22 mouse cellular contexts compared by ENCODE assay signal in genomic region chr2:146183830-146184793, GRCm38 (mm10). TPM values are rescaled to one million over a fixed set of nuclear protein-coding genes. Genes with fewer than 3 reads are reported as not detected.
DNase-seq lines count a peak whose midpoint lies in the region; ATAC-seq lines count a peak whose summit lies in the region.
"Had no signal": no experiment of that assay in that cellular context is flagged by ENCODE, and none has a peak within 500 bp of the region (broad histone marks: within the 10 kb centered on the region; RNA-seq: fewer than 3 reads in every experiment).

No protein-coding gene starts in this region.

- H3K27ac ChIP-seq in neural tube, embryonic 13.5 days (replicated peaks), result no peak overlapping the region
- no peak overlapping the region for H3K27ac ChIP-seq in neural tube, embryonic 15.5 days (replicated peaks)
- peak overlapping the region; percentile 36; the same call in 1 of the 2 replicates for H3K27ac ChIP-seq in hindbrain, embryonic 13.5 days
- no peak overlapping the region for H3K27ac ChIP-seq in midbrain, embryonic 16.5 days (ENCODE audit: low read length)
- H3K27ac ChIP-seq: left cerebral cortex, adult 2 months; limb, embryonic 13.5 days; liver, embryonic 13.5 days; lung, embryonic 15.5 days had no signal

- peaks cover 20% of the 10 kb centered on the region; the same call in 1 of the 2 replicates for H3K4me1 ChIP-seq in neural tube, embryonic 13.5 days (replicated peaks)
- 0 out of 2 replicates have a peak, but pooled peaks cover 3% of the 10 kb centered on the region for H3K4me1 ChIP-seq in neural tube, embryonic 15.5 days
- H3K4me1 ChIP-seq in hindbrain, embryonic 13.5 days (replicated peaks), result peaks cover 30% of the 10 kb centered on the region
- H3K4me1 ChIP-seq in midbrain, embryonic 16.5 days (ENCODE audit: control insufficient read depth, insufficient read depth, low read length), result peaks cover 9% of the 10 kb centered on the region; the same call in 1 of the 2 replicates
- H3K4me1 ChIP-seq: limb, embryonic 13.5 days; liver, embryonic 13.5 days; lung, embryonic 15.5 days had no signal

- H3K4me3 ChIP-seq in neural tube, embryonic 13.5 days, result no peak overlapping the region
- H3K4me3 ChIP-seq in neural tube, embryonic 15.5 days (replicated peaks), result no peak overlapping the region
- no peak overlapping the region for H3K4me3 ChIP-seq in hindbrain, embryonic 13.5 days
- no peak overlapping the region for H3K4me3 ChIP-seq in midbrain, embryonic 16.5 days (ENCODE audit: low read depth, low read length)
- H3K4me3 ChIP-seq: left cerebral cortex, adult 2 months; limb, embryonic 13.5 days; liver, embryonic 13.5 days; lung, embryonic 15.5 days had no signal

- 70% methylated on average over 24 of the region's 24 CpGs for WGBS in neural tube, embryonic 13.5 days
- WGBS in neural tube, embryonic 15.5 days, result 61% methylated on average over 24 of the region's 24 CpGs
- 61% methylated on average over 24 of the region's 24 CpGs for WGBS in hindbrain, embryonic 13.5 days
- WGBS in midbrain, embryonic 16.5 days, result 48% methylated on average over 24 of the region's 24 CpGs

- no peaks in the 10 kb centered on the region for H3K36me3 ChIP-seq in neural tube, embryonic 13.5 days
- H3K36me3 ChIP-seq in neural tube, embryonic 15.5 days, result no peaks in the 10 kb centered on the region
- H3K36me3 ChIP-seq in hindbrain, embryonic 13.5 days, result no peaks in the 10 kb centered on the region
- H3K36me3 ChIP-seq in midbrain, embryonic 16.5 days (ENCODE audit: control insufficient read depth, insufficient read depth, low read length), result no peaks in the 10 kb centered on the region
- H3K36me3 ChIP-seq: G1E; limb, embryonic 13.5 days; liver, embryonic 13.5 days; lung, embryonic 15.5 days had no signal

- H3K27me3 ChIP-seq in neural tube, embryonic 13.5 days, result no peaks in the 10 kb centered on the region
- H3K27me3 ChIP-seq in neural tube, embryonic 15.5 days (replicated peaks), result no peaks in the 10 kb centered on the region
- 0 out of 2 replicates have a peak, but pooled peaks cover 2% of the 10 kb centered on the region for H3K27me3 ChIP-seq in hindbrain, embryonic 13.5 days
- no peaks in the 10 kb centered on the region for H3K27me3 ChIP-seq in midbrain, embryonic 16.5 days (ENCODE audit: control insufficient read depth, insufficient read depth, low read depth, low read length)
- H3K27me3 ChIP-seq: limb, embryonic 13.5 days; liver, embryonic 13.5 days; lung, embryonic 15.5 days had no signal

- no peak for ATAC-seq in neural tube, embryonic 13.5 days (ENCODE audit: low read depth)
- no peak for ATAC-seq in neural tube, embryonic 15.5 days (ENCODE audit: low FRiP score)
- ATAC-seq in hindbrain, embryonic 13.5 days (ENCODE audit: low FRiP score), result peak; percentile 62
- ATAC-seq in midbrain, embryonic 16.5 days, result peak; percentile 71
- no peak for ATAC-seq in CD4-positive, CD25-positive, alpha-beta regulatory T cell, adult 4 months
- ATAC-seq: activated CD4-positive, CD25-positive, alpha-beta regulatory T cell, adult 4 months had no signal

- peak overlapping the region; percentile 14; the same call in 1 of the 2 replicates for H3K9ac ChIP-seq in neural tube, embryonic 13.5 days
- H3K9ac ChIP-seq in neural tube, embryonic 15.5 days (replicated peaks), result no peak overlapping the region
- H3K9ac ChIP-seq in hindbrain, embryonic 13.5 days, result no peak overlapping the region
- H3K9ac ChIP-seq in midbrain, embryonic 16.5 days (ENCODE audit: low read depth, low read length), result no peak overlapping the region
- H3K9ac ChIP-seq: limb, embryonic 13.5 days; liver, embryonic 13.5 days; lung, embryonic 15.5 days had no signal

- no peaks in the 10 kb centered on the region for H3K9me3 ChIP-seq in neural tube, embryonic 13.5 days
- H3K9me3 ChIP-seq in neural tube, embryonic 15.5 days (replicated peaks), result no peaks in the 10 kb centered on the region
- H3K9me3 ChIP-seq in hindbrain, embryonic 13.5 days, result no peaks in the 10 kb centered on the region
- H3K9me3 ChIP-seq in midbrain, embryonic 16.5 days (replicated peaks; ENCODE audit: control insufficient read depth, low read length, poor library complexity, severe bottlenecking), result no peaks in the 10 kb centered on the region
- H3K9me3 ChIP-seq: limb, embryonic 13.5 days; liver, embryonic 13.5 days; lung, embryonic 15.5 days had no signal

- DNase-seq in cerebellum, postnatal 14 days, result peak; percentile 37 to 49
- no peak for DNase-seq in cerebellum, postnatal 36 days
- no peak for DNase-seq in embryo, embryonic 10.5 days (ENCODE audit: low spot score)
- DNase-seq: adrenal gland, postnatal 14 days; cerebellum, adult 11-12 months; gastrocnemius, postnatal 10 days; kidney, adult 9 months; kidney, postnatal 4 days; layer of hippocampus, adult 9-11 months; liver, embryonic 13.5 days; lung, postnatal 4 days; right cerebral cortex, adult 18-20 months had no signal

- no peak overlapping the region for H3K4me2 ChIP-seq in neural tube, embryonic 13.5 days
- no peak overlapping the region for H3K4me2 ChIP-seq in neural tube, embryonic 15.5 days
- H3K4me2 ChIP-seq in hindbrain, embryonic 13.5 days, result no peak overlapping the region
- no peak overlapping the region for H3K4me2 ChIP-seq in midbrain, embryonic 16.5 days (ENCODE audit: low read length)
- H3K4me2 ChIP-seq: limb, embryonic 13.5 days; liver, embryonic 13.5 days; lung, embryonic 15.5 days had no signal

RNA-seq across cellular contexts. Expression of gene Insm1, which starts 37.6 kb away (rescaled TPM):
- polyA plus RNA-seq in neural tube, embryonic 13.5 days (2015; fragmentation: Nextera tagmentation; extraction: Ambion mirVana), result 2.2 and 2.6 TPM in 2 replicates
- polyA plus RNA-seq in neural tube, embryonic 15.5 days (2015; fragmentation: Nextera tagmentation; extraction: Ambion mirVana), result 0.93 and 1.2 TPM in 2 replicates
- 4.0 and 4.8 TPM in 2 replicates for polyA plus RNA-seq in hindbrain, embryonic 13.5 days (2015; fragmentation: Nextera tagmentation; extraction: Ambion mirVana)
- 2.7 TPM in 2 replicates for polyA plus RNA-seq in midbrain, embryonic 16.5 days (2015; fragmentation: Nextera tagmentation; extraction: Ambion mirVana)
- not detected for polyA plus RNA-seq in CD4-positive, CD25-positive, alpha-beta regulatory T cell, adult 4 months (2017; shearing (Covaris generic))
- polyA plus RNA-seq: activated CD4-positive, CD25-positive, alpha-beta regulatory T cell, adult 4 months; G1E; limb, embryonic 13.5 days; liver, embryonic 13.5 days had no signal

Comparison
In these comparisons a context has a peak if more than half of its experiments do, and no peak if none do; other contexts are left out.
1. DNase-seq: peak in cerebellum, postnatal 14 days (2 of 2); none in cerebellum, postnatal 36 days (0 of 2) and embryo, embryonic 10.5 days (single experiment).
2. ATAC-seq: peak in hindbrain, embryonic 13.5 days (single experiment) and midbrain, embryonic 16.5 days (single experiment); none in neural tube, embryonic 13.5 days (single experiment), neural tube, embryonic 15.5 days (single experiment) and CD4-positive, CD25-positive, alpha-beta regulatory T cell, adult 4 months (single experiment).